Mouse (Mus musculus): Measurements from ENCODE around the gene Flt1. TPM values are rescaled to one million over a fixed set of nuclear protein-coding genes. Genes with fewer than 3 reads are reported as not detected.

Gene Flt1
- 3.9 and 4.3 TPM in 2 replicates for polyA plus RNA-seq (2015; fragmentation: Nextera tagmentation; extraction: Ambion mirVana)

GRCm38 (mm10) chr5:147725831-147726700 is at the start of gene Flt1:
Gene Flt1 (minus strand): TSS chr5:147726011.
- TF ChIP-seq CTCF (IDR thresholded peaks at IDR 0.05; ENCODE audit: low read depth) (no peak), EP300 (optimal IDR thresholded peaks at IDR 0.05) (no peak)
- Histone ChIP-seq H3K4me1 (replicated peaks; ENCODE audit: control insufficient read depth, insufficient read depth) (0 out of 2 replicates have a peak, but pooled peaks cover 3% of the 10 kb centered on the region), H3K4me3 (ENCODE audit: low read depth, low read length) (peak within 1 kb of the TSS; percentile 48), H3K9ac (ENCODE audit: low read length) (peak within 1 kb of the TSS; percentile 41; the same call in 1 of the 2 replicates), H3K4me2 (replicated peaks; ENCODE audit: low read depth) (peak within 1 kb of the TSS; percentile 70), H3K9me3 (ENCODE audit: control insufficient read depth, low read length) (no peaks in the 10 kb centered on the region), H3K27me3 (ENCODE audit: control insufficient read depth, insufficient read depth, low read length) (peaks cover 21% of the 10 kb centered on the region; the same call in 1 of the 2 replicates), H3K27ac (replicated peaks) (no peak within 1 kb of the TSS; the same call in 1 of the 2 replicates), H3K36me3 (ENCODE audit: control insufficient read depth, insufficient read depth, low read length) (no peaks in the 10 kb centered on the region)
- under 1% methylated on average over 73 of the region's 82 CpGs for WGBS
- ATAC-seq (ENCODE audit: low FRiP score, low TSS enrichment) (peak; percentile 48; the same call in 1 of the 2 replicates), DNase-seq (ENCODE audit: low spot score) (peak; percentile 19)

- TF ChIP-seq CTCF (IDR thresholded peaks at IDR 0.05; ENCODE audit: low read depth) (no peak), EP300 (optimal IDR thresholded peaks at IDR 0.05) (no peak)
- Histone ChIP-seq H3K4me2 (replicated peaks; ENCODE audit: low read depth) (no peak overlapping the region), H3K4me3 (ENCODE audit: low read depth, low read length) (no peak overlapping the region), H3K36me3 (ENCODE audit: control insufficient read depth, insufficient read depth, low read length) (no peaks in the 10 kb centered on the region), H3K9ac (ENCODE audit: low read length) (no peak overlapping the region), H3K27ac (replicated peaks) (no peak overlapping the region), H3K27me3 (ENCODE audit: control insufficient read depth, insufficient read depth, low read length) (no peaks in the 10 kb centered on the region), H3K4me1 (replicated peaks; ENCODE audit: control insufficient read depth, insufficient read depth) (no peaks in the 10 kb centered on the region), H3K9me3 (ENCODE audit: control insufficient read depth, low read length) (no peaks in the 10 kb centered on the region)
- ATAC-seq (ENCODE audit: low FRiP score, low TSS enrichment) (no peak), DNase-seq (ENCODE audit: low spot score) (no peak)
- WGBS, result 67% methylated on average over 7 of the region's 7 CpGs
These were observed 49.4 kb upstream of the Flt1 start for GRCm38 (mm10) chr5:147775222-147775621.

- 62% methylated on average over 6 of the region's 6 CpGs for WGBS
- TF ChIP-seq EP300 (optimal IDR thresholded peaks at IDR 0.05) (no peak), CTCF (IDR thresholded peaks at IDR 0.05; ENCODE audit: low read depth) (no peak)
These were observed 44.1 kb upstream of the Flt1 start for GRCm38 (mm10) chr5:147769918-147770317.

GRCm38 (mm10) chr5:147764061-147764460 is 38.2 kb upstream of the Flt1 start:
- Histone ChIP-seq H3K27ac (replicated peaks) (no peak overlapping the region), H3K9ac (ENCODE audit: low read length) (no peak overlapping the region), H3K4me3 (ENCODE audit: low read depth, low read length) (no peak overlapping the region), H3K27me3 (ENCODE audit: control insufficient read depth, insufficient read depth, low read length) (no peaks in the 10 kb centered on the region), H3K36me3 (ENCODE audit: control insufficient read depth, insufficient read depth, low read length) (no peaks in the 10 kb centered on the region), H3K4me2 (replicated peaks; ENCODE audit: low read depth) (no peak overlapping the region), H3K4me1 (replicated peaks; ENCODE audit: control insufficient read depth, insufficient read depth) (no peaks in the 10 kb centered on the region), H3K9me3 (ENCODE audit: control insufficient read depth, low read length) (no peaks in the 10 kb centered on the region)
- WGBS, result 91% methylated on average over 4 of the region's 4 CpGs
- ATAC-seq (ENCODE audit: low FRiP score, low TSS enrichment) (no peak), DNase-seq (ENCODE audit: low spot score) (no peak)
- TF ChIP-seq EP300 (optimal IDR thresholded peaks at IDR 0.05) (no peak), CTCF (IDR thresholded peaks at IDR 0.05; ENCODE audit: low read depth) (no peak)

More at GRCm38 (mm10) chr5:147769918-147770317, 44.1 kb upstream of the Flt1 start:
- no peaks in the 10 kb centered on the region for H3K27me3 ChIP-seq (ENCODE audit: control insufficient read depth, insufficient read depth, low read length)
- no peaks in the 10 kb centered on the region for H3K9me3 ChIP-seq (ENCODE audit: control insufficient read depth, low read length)
- H3K4me1 ChIP-seq (replicated peaks; ENCODE audit: control insufficient read depth, insufficient read depth), result no peaks in the 10 kb centered on the region
- no peak overlapping the region for H3K27ac ChIP-seq (replicated peaks)
- no peak overlapping the region for H3K9ac ChIP-seq (ENCODE audit: low read length)
- H3K4me2 ChIP-seq (replicated peaks; ENCODE audit: low read depth), result no peak overlapping the region
- no peak overlapping the region for H3K4me3 ChIP-seq (ENCODE audit: low read depth, low read length)
- ATAC-seq (ENCODE audit: low FRiP score, low TSS enrichment) (no peak), DNase-seq (ENCODE audit: low spot score) (no peak)
- no peaks in the 10 kb centered on the region for H3K36me3 ChIP-seq (ENCODE audit: control insufficient read depth, insufficient read depth, low read length)

- ATAC-seq (ENCODE audit: low FRiP score, low TSS enrichment), result no peak
- 16% methylated on average over 8 of the region's 8 CpGs for WGBS
These were observed 36.2 kb upstream of the Flt1 start for GRCm38 (mm10) chr5:147761984-147762383.

GRCm38 (mm10) chr5:147761275-147761674 is 35.5 kb upstream of the Flt1 start:
- H3K4me1 ChIP-seq (replicated peaks; ENCODE audit: control insufficient read depth, insufficient read depth), result no peaks in the 10 kb centered on the region
- 8% methylated on average over 9 of the region's 9 CpGs for WGBS
- TF ChIP-seq CTCF (IDR thresholded peaks at IDR 0.05; ENCODE audit: low read depth) (no peak), EP300 (optimal IDR thresholded peaks at IDR 0.05) (no peak)
- H3K4me3 ChIP-seq (ENCODE audit: low read depth, low read length), result no peak overlapping the region
- no peaks in the 10 kb centered on the region for H3K36me3 ChIP-seq (ENCODE audit: control insufficient read depth, insufficient read depth, low read length)
- H3K27ac ChIP-seq (replicated peaks), result no peak overlapping the region
- H3K9ac ChIP-seq (ENCODE audit: low read length), result no peak overlapping the region
- ATAC-seq (ENCODE audit: low FRiP score, low TSS enrichment), result no peak
- H3K4me2 ChIP-seq (replicated peaks; ENCODE audit: low read depth), result no peak overlapping the region
- no peaks in the 10 kb centered on the region for H3K9me3 ChIP-seq (ENCODE audit: control insufficient read depth, low read length)
- DNase-seq (ENCODE audit: low spot score), result no peak
- H3K27me3 ChIP-seq (ENCODE audit: control insufficient read depth, insufficient read depth, low read length), result no peaks in the 10 kb centered on the region

More at GRCm38 (mm10) chr5:147761984-147762383, 36.2 kb upstream of the Flt1 start:
- H3K27me3 ChIP-seq (ENCODE audit: control insufficient read depth, insufficient read depth, low read length), result no peaks in the 10 kb centered on the region
- H3K36me3 ChIP-seq (ENCODE audit: control insufficient read depth, insufficient read depth, low read length), result no peaks in the 10 kb centered on the region
- H3K9me3 ChIP-seq (ENCODE audit: control insufficient read depth, low read length), result no peaks in the 10 kb centered on the region
- no peak for DNase-seq (ENCODE audit: low spot score)
- TF ChIP-seq CTCF (IDR thresholded peaks at IDR 0.05; ENCODE audit: low read depth), result no peak
- TF ChIP-seq EP300 (optimal IDR thresholded peaks at IDR 0.05), result no peak
- no peak overlapping the region for H3K4me3 ChIP-seq (ENCODE audit: low read depth, low read length)
- H3K27ac ChIP-seq (replicated peaks), result no peak overlapping the region
- no peak overlapping the region for H3K9ac ChIP-seq (ENCODE audit: low read length)
- H3K4me1 ChIP-seq (replicated peaks; ENCODE audit: control insufficient read depth, insufficient read depth), result no peaks in the 10 kb centered on the region
- H3K4me2 ChIP-seq (replicated peaks; ENCODE audit: low read depth), result no peak overlapping the region

Data from stomach, postnatal 0 days (tissue).